Mouse (Mus musculus): ENCODE data around the gene Hpgd.

GRCm38 (mm10) chr8:56269687-56270663 is 24.4 kb upstream of the Hpgd start:
- TF ChIP-seq CTCF (IDR thresholded peaks at IDR 0.05; ENCODE audit: low read depth, low read length) (no peak), POLR2A (IDR thresholded peaks at IDR 0.05; ENCODE audit: extremely low read depth, insufficient read depth, low read length) (no peak)

All from liver, adult 2 months (tissue).